Mouse (Mus musculus): ENCODE data around the gene Atp9a. TPM values are rescaled to one million over a fixed set of nuclear protein-coding genes. Genes with fewer than 3 reads are reported as not detected.

The Atp9a gene
- total RNA-seq, 2 experiments from 2014 or later = 448 to 467 TPM

DNA sequence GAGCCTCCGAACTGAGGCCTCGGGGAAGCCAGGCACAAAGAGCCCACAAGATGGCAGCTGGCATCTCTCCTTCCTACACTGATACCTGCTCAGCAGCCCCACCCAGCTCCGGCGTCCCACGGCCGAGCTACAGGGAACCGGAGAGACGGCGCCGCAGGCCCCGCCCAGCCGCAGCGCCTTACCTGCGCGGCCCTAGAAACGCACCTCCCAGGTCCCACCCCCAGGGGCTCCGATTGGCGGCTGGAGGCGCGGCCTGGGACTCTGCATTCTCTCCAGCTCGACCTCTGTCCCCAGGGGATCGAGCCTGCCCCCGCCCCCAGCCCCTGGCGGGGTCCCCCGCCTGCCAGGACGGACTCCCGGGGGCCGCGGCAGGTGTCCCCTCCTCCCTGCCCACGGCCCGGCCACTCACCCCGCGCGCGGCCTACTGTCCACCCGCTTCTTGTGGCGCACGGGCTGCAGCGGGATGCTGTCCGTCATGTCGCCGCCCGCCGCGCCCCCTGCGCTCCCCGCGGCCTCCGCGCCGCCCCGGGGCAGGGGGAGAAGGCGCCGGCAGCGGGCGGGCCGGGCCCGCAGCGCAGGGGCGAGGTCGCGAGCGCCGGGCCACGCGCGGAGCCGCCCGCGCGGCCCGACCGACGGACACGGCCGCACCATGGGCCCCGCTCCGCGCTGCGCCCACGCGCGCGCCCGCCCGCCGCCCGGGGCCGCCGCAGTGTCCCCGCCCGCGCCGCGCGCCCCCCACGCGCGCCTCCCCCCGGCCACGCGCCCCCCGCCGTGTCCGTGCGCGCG lies 743 bp downstream of the Atp9a start:
- intact Hi-C loops (cut with DNase I) = no loop called here
- peak; percentile 65 for DNase-seq

DNA sequence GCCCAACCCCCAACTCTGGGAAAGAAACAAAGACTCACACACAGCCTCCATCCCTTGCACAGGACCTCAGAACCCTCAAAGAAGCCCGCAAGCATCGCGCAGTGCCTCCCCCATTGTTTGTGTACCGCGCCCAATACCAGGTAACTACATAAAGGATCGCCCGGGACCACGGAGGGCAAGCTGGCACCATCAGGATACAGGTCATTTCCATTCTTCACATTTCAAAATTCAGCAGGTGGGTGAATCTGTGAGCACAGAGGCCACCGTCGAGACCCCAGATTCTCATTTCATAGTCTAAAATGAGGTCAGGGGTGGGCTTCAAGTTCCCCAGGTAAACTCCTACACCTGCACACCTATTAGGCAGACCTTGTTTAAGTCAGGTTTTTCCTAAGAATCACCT lies 1.7 kb downstream of the Atp9a start:
- DNase-seq = no peak
- intact Hi-C loops (cut with DNase I) = no loop called here

DNA sequence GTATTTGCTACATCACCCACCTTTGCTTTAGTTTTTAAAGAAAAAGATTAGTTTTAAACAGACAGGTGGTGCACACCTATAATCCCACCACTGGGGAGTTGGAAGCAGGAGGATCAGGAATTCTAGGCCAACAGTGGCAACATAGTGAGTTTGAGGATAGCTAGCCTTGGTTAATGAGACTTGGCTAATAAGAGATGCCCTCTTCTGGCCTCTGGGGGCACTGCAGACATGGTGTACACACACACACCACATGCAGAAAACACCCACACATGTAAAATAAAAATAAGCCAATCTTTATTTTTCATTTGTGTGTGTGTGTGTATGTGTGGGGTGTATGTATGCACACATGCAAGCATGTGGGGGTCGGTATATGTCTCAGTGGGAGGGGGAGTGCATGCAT lies 3.4 kb downstream of the Atp9a start:
- intact Hi-C loops (cut with DNase I) = no loop called here
- DNase-seq = no peak

DNA sequence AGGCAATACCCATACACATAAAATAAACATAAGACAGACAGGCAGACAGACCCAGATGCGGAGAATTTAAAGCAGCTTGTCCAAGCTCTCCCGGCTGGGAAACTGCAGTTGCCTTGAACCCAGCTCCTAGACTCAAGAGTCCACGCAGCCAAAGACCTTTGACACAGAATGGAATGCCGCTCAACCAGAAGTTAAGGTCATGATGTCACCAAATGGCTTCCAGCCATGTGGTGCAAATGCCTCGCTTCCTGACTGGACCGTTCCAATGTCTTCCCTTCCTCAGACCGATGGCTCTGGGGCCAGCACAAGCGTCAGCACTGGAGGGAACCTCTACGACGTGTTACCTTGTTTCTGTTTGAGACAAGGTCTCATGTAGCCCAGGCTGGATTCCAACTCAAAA lies 4.3 kb downstream of the Atp9a start:
- DNase-seq = no peak
- intact Hi-C loops (cut with DNase I) = no loop called here

DNA sequence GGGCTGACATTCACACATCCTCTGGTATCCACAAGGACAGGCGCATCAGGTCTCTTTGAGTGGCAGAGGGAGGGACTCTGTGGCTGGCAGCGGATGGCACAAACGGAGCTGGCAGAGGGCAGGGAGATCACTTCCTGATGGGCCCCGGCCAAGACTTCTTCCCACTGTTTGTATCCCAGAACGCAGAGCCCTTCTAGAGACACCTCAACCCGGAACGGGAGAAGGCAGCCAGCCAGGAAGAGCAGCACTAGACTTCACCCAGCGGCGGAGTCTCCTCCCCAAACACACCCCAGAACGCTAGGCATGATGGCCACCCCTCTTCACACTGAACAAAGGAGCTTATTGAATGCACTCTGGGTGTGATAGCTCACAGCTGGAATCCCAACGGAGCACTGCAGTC lies 8.2 kb downstream of the Atp9a start:
- peak; percentile 63 for DNase-seq

DNA sequence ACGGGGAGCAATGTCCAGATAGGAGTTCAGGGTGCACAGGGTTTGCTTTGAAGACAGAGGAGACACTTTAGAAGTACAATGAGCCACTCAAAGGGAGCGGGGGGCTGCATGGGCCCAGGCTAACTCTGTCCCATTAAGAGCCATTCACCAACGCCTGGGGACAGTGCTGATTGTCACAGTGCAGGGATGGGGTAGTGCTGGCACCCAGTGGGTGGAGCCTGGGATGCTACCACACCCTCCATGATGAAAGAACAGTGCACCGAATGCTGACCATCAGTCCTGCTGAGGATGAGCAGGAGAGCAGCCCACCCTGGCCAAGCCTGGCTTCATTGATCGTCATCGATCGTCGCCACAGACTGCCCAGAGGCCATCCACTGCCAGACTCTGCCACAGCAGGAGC lies 11.0 kb downstream of the Atp9a start:
- intact Hi-C loops (cut with DNase I) = no loop called here
- no peak for DNase-seq

More for the DNA sequence above, 8.2 kb downstream of the Atp9a start:
- intact Hi-C loops (cut with DNase I) = no loop called here

DNA sequence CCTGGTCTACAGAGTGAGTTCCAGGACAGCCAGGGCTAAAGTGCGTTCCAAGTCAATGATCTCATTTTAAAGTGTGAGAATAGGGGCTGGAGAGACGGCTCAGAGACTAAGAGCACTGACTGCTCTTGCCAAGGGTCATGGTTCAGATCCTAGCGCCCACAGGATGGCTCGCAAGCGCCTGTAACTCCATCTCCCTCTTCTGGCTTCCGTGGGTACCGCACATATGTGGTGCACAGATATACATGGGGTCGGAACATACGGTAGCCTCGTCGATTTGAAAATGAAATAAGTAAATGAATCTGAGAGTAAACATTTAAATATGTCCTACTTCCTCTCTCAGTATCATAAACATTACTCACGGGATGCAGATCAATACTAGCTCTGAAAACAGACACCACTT lies 12.5 kb downstream of the Atp9a start:
- no peak for DNase-seq
- intact Hi-C loops (cut with DNase I) = no loop called here

DNA sequence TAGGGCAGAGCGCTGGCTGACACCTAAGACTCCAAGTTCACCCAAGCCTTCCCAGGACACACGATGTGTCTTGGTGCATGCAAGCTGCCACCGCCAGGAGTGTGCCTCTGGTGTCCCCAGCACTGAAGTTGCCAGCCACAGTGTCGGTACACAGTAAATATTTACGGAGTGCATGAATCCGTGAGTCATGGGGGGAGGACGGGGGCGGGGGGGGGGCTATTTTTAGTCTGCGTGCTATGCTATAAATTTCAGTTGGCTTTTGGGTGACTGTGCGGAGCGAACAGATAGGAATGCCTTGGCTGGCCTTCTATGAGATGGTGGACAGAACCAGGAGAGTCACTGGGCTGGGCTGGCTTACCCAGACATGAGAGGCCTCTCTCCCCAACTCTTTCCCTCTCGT lies 14.2 kb downstream of the Atp9a start:
- intact Hi-C loops (cut with DNase I) = no loop called here

DNA sequence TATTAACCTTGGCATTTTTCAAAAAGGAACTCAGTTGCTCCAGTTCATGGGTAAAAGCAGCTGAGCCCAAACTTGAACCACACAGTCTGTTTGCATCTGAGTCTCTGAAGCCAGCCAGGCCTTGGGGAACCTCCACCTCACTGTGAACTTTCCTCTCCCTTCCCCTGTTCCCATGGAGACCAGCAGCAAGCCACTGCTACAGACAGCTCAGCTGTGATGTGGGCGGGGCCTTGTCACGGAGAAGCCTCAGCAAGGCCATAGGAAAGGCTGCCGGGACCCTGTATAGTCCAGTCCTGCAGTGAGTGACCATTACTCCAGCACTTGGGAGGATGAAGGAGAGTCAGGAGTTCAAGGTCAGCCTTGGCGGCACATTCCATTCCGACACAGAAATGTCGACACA lies 16.2 kb downstream of the Atp9a start:
- peak; percentile 42 for DNase-seq

More for the DNA sequence above, 14.2 kb downstream of the Atp9a start:
- no peak for DNase-seq

DNA sequence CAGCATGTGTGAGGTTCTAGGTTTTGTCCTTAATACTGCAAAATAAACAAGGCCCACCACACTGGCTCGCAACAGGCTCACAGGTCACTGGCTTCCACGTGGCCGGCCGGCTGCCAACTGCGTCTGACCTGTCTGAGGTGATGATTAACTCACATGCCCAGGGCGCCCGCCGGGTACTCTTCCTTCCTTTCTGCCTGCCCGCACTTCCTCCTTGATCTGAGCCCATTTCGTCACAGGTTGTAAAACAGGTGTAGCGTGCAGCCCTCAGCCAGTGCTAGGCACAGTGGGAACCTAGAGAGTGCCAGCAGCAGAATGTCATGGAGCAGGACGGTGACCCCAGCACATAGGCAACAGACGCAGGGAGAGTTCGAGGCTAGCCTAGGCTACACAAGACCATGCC lies 20.9 kb downstream of the Atp9a start:
- intact Hi-C loops (cut with DNase I) = no loop called here
- DNase-seq = no peak

More for the DNA sequence above, 16.2 kb downstream of the Atp9a start:
- intact Hi-C loops (cut with DNase I) = no loop called here

DNA sequence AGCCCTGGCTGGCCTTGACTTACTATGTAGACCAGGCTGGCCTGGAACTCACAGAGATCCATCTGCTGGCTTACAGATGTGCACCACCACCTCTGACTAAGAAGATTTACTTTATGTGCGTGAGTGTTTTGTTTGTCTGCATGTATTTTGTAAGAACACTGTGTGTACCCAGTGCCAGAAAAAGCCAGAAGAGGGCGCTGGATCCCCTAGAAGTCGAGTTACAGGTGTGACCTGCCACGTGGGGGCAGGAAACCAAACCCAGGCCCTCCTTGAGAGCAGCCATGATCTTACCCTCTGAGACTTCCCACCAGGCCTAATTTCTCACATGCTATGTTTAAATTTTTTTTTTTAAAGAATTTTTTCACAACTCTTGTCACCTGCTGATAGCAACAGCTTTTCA lies 22.5 kb downstream of the Atp9a start:
- no peak for DNase-seq
- intact Hi-C loops (cut with DNase I) = no loop called here

DNA sequence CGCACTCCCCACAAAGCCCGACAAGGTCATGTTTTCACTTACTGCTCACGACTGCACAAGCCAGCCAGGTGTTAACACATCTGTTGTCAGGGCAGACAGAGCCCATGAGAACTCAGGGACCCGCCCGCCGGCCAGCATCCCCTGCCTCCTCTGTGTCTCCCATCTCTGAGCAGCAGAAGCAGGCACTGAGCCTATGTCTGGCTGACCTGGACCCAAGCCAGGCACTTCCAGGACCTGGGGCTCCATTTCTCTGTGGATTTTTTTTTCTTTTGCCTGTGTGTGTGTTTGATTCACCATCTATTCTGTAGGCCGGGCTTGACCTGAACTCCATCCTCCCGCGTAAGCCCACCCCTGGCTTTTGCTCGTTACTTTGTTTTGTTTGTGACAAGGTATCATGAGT lies 23.5 kb downstream of the Atp9a start:
- DNase-seq = peak; percentile 45
- intact Hi-C loops (cut with DNase I) = no loop called here

DNA sequence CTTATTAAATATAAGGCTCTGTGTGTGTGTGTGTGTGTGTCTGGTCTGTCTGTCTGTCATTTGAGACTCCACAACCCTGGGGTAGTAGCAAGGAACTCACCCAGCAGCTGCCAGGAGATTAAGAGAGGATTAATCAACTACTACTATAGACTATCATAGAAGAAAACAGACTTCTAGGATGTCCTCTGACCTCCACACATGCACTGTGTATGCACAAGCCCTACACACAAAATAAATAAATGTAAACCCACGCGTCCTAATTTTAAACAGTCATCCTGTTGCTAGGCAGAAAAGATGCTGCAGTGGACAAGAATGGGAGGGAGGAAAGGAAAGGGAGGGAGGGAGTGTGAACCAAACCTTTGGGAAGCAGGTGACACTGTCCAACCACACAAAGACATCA lies 23.9 kb downstream of the Atp9a start:
- intact Hi-C loops (cut with DNase I) = no loop called here
- DNase-seq = no peak

DNA sequence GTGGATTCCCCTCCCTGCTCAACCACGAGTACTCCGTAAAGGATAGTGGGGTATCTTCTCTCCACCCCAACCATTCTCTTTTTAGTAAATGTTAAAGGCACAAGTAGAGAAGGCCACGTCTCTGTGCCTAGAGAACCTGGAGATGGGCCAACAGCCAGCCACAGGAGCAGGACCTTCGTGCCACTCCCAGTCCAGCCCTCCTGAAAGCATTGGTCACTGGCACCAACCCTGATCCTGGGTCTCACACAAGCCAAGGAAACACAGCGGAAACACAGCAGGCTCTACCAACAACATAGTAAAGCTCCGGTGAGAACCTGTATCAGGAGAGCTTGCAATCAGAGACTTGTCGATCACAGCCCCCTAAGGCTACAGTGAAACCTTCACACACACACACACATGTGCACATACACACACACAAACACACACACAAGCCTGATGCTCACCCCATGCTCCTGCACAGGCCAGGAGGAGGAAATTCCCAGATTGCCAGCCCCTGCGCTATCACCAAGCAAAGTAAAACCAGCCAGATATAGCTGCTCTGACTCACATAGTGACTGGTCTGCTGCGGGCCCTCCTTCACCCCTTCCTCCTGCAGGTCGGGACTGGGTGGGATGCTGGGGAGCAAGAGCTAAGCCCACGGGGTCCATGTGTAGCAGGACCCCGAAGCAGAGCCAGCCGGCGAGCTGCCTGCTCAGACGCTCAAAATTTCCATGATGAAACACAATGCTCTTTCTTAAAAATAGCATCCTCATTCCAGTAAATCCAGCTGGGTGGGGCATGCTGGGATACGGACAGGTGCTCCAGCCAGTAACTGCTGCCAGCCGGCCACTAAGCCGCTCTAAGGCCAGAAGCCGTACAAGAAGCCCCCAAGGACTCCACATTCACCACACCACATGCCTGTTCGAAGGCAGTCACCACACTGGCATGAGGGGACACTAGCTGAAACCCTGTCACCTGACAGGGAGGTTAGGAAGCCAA lies 29.7 kb downstream of the Atp9a start:
- DNase-seq = no peak
- intact Hi-C loops (cut with DNase I) = no loop called here

DNA sequence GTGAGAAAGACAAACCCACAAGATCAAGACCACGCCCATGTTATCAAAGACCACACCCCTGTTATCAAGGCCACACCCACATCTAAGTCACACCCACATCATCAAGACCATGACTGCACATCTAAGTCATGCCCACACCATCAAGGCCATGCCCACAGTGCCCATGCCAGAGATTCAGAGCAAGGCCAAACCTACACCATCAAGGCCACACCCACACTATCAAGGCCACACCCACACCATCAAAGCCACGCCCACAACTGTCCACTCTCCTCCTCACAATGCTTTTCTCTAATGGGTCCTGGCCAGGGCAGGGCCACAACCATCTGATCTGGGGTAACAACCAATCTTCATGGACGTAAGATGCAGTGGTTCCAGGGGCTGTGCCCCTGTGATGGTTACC lies 31.2 kb downstream of the Atp9a start:
- intact Hi-C loops (cut with DNase I) = no loop called here
- no peak for DNase-seq

DNA sequence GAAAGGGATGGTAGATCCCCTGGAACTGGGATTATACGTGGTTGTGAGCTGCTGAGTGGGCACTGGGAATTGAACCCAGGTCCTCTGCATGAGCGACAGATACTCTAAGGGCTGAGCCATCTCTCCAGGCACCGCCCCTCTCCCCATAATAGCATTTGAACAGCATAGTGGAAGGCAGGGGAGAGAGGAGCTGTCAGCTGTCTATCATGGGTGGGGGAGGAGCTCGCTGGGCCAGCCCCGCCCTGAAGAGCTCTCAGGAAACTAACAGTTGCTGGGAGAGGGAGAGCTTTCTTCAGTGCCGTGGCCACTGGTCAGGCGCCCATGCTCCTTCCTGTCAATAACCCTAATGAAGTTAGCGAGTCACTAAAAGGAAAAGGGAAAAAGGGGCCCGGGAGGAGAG lies 34.4 kb downstream of the Atp9a start:
- no peak for DNase-seq
- intact Hi-C loops (cut with DNase I) = no loop called here

DNA sequence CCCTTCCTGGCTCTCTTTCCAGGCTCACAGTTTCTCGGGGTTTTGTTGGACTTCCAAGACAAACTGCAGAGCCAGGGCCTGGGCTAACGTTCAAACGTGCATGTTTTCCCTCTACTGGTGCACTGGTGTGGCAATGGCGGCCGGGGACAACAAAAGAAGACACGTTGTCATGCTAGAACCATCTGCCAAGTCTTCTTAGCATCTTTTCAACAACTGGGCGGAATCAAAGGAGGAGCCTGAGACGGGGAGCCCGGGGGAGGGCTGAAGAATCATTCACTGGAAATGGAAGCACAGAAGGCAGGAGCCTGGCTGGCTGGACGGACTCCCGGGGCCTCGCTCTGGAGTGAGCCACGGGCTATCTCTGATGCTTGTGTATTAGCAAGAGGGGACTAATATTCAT lies 39.9 kb downstream of the Atp9a start:
- intact Hi-C loops (cut with DNase I) = no loop called here
- peak; percentile 63 for DNase-seq

DNA sequence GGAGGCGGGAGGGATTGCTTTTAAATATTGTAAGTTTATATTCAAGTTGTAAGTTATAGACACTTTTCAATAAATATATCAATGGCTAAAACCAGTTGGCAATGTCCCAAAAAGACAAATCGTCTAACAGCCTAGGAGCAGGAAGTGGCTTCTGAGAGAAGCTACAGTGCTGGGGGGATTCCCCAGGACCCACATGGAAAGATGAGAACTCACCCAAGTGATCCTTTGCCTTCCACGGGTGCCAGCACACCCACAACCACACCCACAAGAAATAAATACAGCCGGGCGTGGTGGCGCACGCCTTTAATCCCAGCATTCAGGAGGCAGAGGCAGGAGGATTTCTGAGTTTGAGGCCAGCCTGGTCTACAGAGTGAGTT lies 47.2 kb downstream of the Atp9a start:
- intact Hi-C loops (cut with DNase I) = no loop called here
- DNase-seq = no peak

DNA sequence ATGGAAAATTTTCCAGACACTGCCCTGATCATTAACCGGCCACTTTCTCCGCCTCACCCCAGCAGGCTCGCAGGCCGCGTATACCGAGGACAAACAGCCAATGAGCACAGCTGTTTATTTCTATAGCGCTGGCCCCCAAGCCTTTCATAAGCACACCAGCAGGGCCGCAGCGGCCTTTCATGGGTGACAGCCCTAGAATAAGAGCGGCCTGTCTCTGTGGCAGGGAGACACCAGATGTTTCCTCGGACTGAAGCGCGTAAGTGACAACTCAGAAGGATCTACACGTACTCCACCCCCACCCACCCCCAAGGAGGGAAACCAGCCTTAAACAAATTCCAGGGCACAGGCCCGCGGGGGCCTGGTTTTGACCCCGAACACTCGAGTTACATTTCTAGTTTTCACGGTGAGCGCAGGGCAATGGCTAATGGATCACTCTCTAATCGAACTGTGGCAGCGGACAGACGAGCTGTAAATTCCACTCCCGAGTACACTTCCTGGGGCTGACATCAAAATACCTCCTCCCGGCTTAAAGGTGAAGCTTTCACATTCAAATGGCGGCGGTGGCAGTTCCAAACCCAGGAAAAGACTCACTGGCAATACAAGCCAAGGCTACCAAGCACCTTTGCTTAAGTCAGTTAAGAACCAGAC lies 47.7 kb downstream of the Atp9a start:
- DNase-seq = peak; percentile 24
- intact Hi-C loops (cut with DNase I) = no loop called here

DNA sequence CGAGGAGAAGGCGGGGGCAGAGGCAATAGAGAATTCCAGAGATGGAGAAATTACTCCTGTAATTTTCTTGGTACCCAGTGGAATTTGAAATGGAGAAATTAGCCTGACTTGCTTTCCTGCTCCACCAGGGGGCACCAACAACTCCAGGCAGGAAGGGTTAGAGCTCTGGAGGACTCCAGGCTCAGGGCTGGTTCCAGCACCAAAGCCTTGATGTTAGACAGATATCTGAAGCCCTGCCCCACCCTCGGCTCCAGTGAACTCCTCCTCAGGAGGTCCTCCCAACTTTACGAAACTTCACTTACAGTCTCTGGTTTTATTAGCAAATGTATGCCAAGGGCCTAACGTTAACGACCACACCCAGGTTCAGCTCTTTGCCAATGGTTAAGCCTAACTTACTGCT lies 50.4 kb downstream of the Atp9a start:
- intact Hi-C loops (cut with DNase I) = no loop called here
- peak; percentile 66 for DNase-seq

DNA sequence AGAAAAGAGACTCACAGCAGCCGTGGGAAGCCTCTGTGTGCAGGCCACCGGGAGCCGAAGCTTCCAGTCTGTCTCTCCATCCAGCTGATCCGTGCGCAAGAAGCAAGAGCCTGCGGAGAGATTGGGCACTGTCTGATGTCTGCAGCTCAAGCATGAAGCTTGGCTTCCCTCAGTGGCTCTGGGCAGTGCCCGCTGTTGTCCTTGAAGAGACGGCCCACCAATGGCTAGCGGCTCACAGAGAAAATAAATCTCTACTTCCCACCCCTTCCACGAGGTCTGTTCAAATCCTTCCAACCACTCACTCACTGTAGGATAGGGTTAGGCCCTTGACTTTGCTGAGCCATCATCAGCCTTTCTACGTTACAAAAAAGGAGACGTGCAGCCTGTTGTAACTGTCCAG lies 54.9 kb downstream of the Atp9a start:
- DNase-seq = no peak
- intact Hi-C loops (cut with DNase I) = no loop called here
